Mouse (Mus musculus) MEL (cell line): ENCODE results near the gene Tanc1. TPM values are rescaled to one million over a fixed set of nuclear protein-coding genes. Genes with fewer than 3 reads are reported as not detected.

Experiments
- DNase-seq: peaks from one replicate; pipeline ENCODE4 v3.0.0; 2011; ENCODE audit warnings: low read depth, low spot score
- H3K27ac ChIP-seq: 2 replicates; pipeline ENCODE4 v1.5.1; 2012; ENCODE audit warnings: low read depth, mild to moderate bottlenecking, control low read depth, low read length, moderate library complexity; ENCODE audit not compliant: control insufficient read depth
- H3K27me3 ChIP-seq, 2 experiments: fragments of 150-350 bp in 1 of 2; sonication (generic) in 1 of 2; 2 replicates each; pipeline ENCODE4 v1.6.1; 2012; ENCODE audit warnings: low read length in 2 of 2, mild to moderate bottlenecking in 2 of 2, improper control_type of control experiment in 1 of 2, moderate library complexity in 1 of 2; ENCODE audit not compliant: insufficient read depth in 2 of 2, control insufficient read depth in 1 of 2
- H3K36me3 ChIP-seq, 2 experiments: 2 replicates each; pipeline ENCODE4 v1.6.1; 2012 to 2014; ENCODE audit warnings: low read length in 2 of 2, improper control_type of control experiment in 1 of 2, inconsistent platforms in 1 of 2, mild to moderate bottlenecking in 1 of 2; ENCODE audit not compliant: insufficient read depth in 2 of 2, control insufficient read depth in 1 of 2
- H3K4me1 ChIP-seq, 2 experiments: fragments of 150-350 bp in 1 of 2; sonication (generic) in 1 of 2; 2 replicates each; pipeline ENCODE4 v1.6.1; 2012; ENCODE audit warnings: low read length in 2 of 2, improper control_type of control experiment in 1 of 2, mild to moderate bottlenecking in 1 of 2; ENCODE audit not compliant: insufficient read depth in 2 of 2, control insufficient read depth in 1 of 2
- H3K4me3 ChIP-seq, 2 experiments: fragments of 150-350 bp in 1 of 2; sonication (generic) in 1 of 2; 2 replicates each; pipeline ENCODE4 v1.5.1; 2012; ENCODE audit warnings: low read depth in 2 of 2, low read length in 2 of 2, mild to moderate bottlenecking in 2 of 2, moderate library complexity in 2 of 2, control low read depth in 1 of 2, improper control_type of control experiment in 1 of 2; ENCODE audit not compliant: control insufficient read depth in 1 of 2, insufficient read depth in 1 of 2
- H3K79me2 ChIP-seq: 2 replicates; pipeline ENCODE4 v1.6.1; 2012; ENCODE audit warnings: mild to moderate bottlenecking, low read length, moderate library complexity; ENCODE audit not compliant: control insufficient read depth, poor library complexity, insufficient read depth
- H3K9ac ChIP-seq: 2 replicates; pipeline ENCODE4 v1.6.1; 2012; ENCODE audit warnings: low read depth, mild to moderate bottlenecking, control low read depth, low read length, moderate library complexity; ENCODE audit not compliant: control insufficient read depth, poor library complexity, severe bottlenecking
- H3K9me3 ChIP-seq: fragments of 150-350 bp; sonication (generic); replicated peaks from 2 replicates; pipeline ENCODE4 v1.6.1; 2012; ENCODE audit warnings: mild to moderate bottlenecking, low read length, improper control_type of control experiment, moderate library complexity; ENCODE audit not compliant: insufficient read depth
- BHLHE40 ChIP-seq: IDR thresholded peaks from 2 replicates; pipeline ENCODE4 v1.6.1; 2012; ENCODE audit warnings: low read depth, mild to moderate bottlenecking, inconsistent platforms, low read length, improper control_type of control experiment, borderline replicate concordance
- CHD1 ChIP-seq: IDR thresholded peaks from 2 replicates; pipeline ENCODE4 v1.6.1; 2012; ENCODE audit warnings: low read depth, mild to moderate bottlenecking, inconsistent platforms, low read length, improper control_type of control experiment
- CHD2 ChIP-seq: IDR thresholded peaks from 2 replicates; pipeline ENCODE4 v1.6.1; 2011; ENCODE audit warnings: low read length, improper control_type of control experiment
- E2F4 ChIP-seq: IDR thresholded peaks from 2 replicates; pipeline ENCODE4 v1.6.1; 2011; ENCODE audit warnings: low read depth, low read length, improper control_type of control experiment, borderline replicate concordance
- EP300 ChIP-seq, 2 experiments: IDR thresholded peaks; 2 replicates each; pipeline ENCODE4 v1.6.1; 2011; ENCODE audit warnings: improper control_type of control experiment in 2 of 2, low read length in 2 of 2, low read depth in 1 of 2, mild to moderate bottlenecking in 1 of 2
- ETS1 ChIP-seq: IDR thresholded peaks from 2 replicates; pipeline ENCODE4 v1.6.1; 2012; ENCODE audit warnings: low read depth, mild to moderate bottlenecking, inconsistent platforms, low read length, improper control_type of control experiment, moderate library complexity
- GABPA ChIP-seq: IDR thresholded peaks from 2 replicates; pipeline ENCODE4 v1.6.1; 2012; ENCODE audit warnings: low read depth, mild to moderate bottlenecking, inconsistent platforms, low read length, improper control_type of control experiment, moderate library complexity
- GATA1 ChIP-seq: IDR thresholded peaks from 2 replicates; pipeline ENCODE4 v1.6.1; 2011; ENCODE audit warnings: low read depth, low read length, improper control_type of control experiment
- MAFK ChIP-seq: IDR thresholded peaks from 2 replicates; pipeline ENCODE4 v1.6.1; 2011; ENCODE audit warnings: low read depth, mild to moderate bottlenecking, low read length, improper control_type of control experiment, borderline replicate concordance
- MAZ ChIP-seq: IDR thresholded peaks from 2 replicates; pipeline ENCODE4 v1.6.1; 2012; ENCODE audit warnings: low read depth, mild to moderate bottlenecking, inconsistent platforms, low read length, improper control_type of control experiment
- MXI1 ChIP-seq: IDR thresholded peaks from 2 replicates; pipeline ENCODE4 v1.6.1; 2011; ENCODE audit warnings: mild to moderate bottlenecking, low read depth, low read length, improper control_type of control experiment
- NELFE ChIP-seq: IDR thresholded peaks from 2 replicates; pipeline ENCODE4 v1.6.1; 2011; ENCODE audit warnings: low read depth, low read length, improper control_type of control experiment
- POLR2A ChIP-seq, 2 experiments: IDR thresholded peaks; 2 replicates each; pipeline ENCODE4 v1.6.1; 2011 to 2012; ENCODE audit warnings: low read length in 2 of 2, mild to moderate bottlenecking in 2 of 2, control low read depth in 1 of 2, improper control_type of control experiment in 1 of 2, low read depth in 1 of 2, moderate library complexity in 1 of 2; ENCODE audit not compliant: control insufficient read depth in 1 of 2, insufficient read depth in 1 of 2, poor library complexity in 1 of 2
- POLR2AphosphoS5 ChIP-seq: IDR thresholded peaks from 2 replicates; pipeline ENCODE4 v1.6.1; 2012; ENCODE audit warnings: low read depth, borderline replicate concordance, mild to moderate bottlenecking, inconsistent platforms, low read length, moderate library complexity, mixed read lengths
- RAD21 ChIP-seq: IDR thresholded peaks from 2 replicates; pipeline ENCODE4 v1.6.1; 2011; ENCODE audit warnings: mild to moderate bottlenecking, low read depth, low read length, improper control_type of control experiment
- RCOR1 ChIP-seq: IDR thresholded peaks from 2 replicates; pipeline ENCODE4 v1.6.1; 2012; ENCODE audit warnings: low read depth, mild to moderate bottlenecking, inconsistent platforms, low read length, improper control_type of control experiment
- SMC3 ChIP-seq: IDR thresholded peaks from 2 replicates; pipeline ENCODE4 v1.6.1; 2011; ENCODE audit warnings: low read depth, low read length, improper control_type of control experiment
- TCF12 ChIP-seq: IDR thresholded peaks from 2 replicates; pipeline ENCODE4 v1.6.1; 2014; ENCODE audit warnings: low read depth, mild to moderate bottlenecking, inconsistent platforms, low read length, improper control_type of control experiment, moderate library complexity
- USF2 ChIP-seq, 2 experiments: IDR thresholded peaks; 2 replicates each; pipeline ENCODE4 v1.6.1; 2011 to 2012; ENCODE audit warnings: improper control_type of control experiment in 2 of 2, low read length in 2 of 2, borderline replicate concordance in 1 of 2, inconsistent platforms in 1 of 2, low read depth in 1 of 2, mild to moderate bottlenecking in 1 of 2; ENCODE audit not compliant: insufficient read depth in 1 of 2
- ZMIZ1 ChIP-seq: IDR thresholded peaks from 2 replicates; pipeline ENCODE4 v1.6.1; 2012; ENCODE audit warnings: low read depth, mild to moderate bottlenecking, inconsistent platforms, low read length, improper control_type of control experiment, moderate library complexity
- ZNF384 ChIP-seq: IDR thresholded peaks from 2 replicates; pipeline ENCODE4 v1.6.1; 2012; ENCODE audit warnings: low read depth, mild to moderate bottlenecking, inconsistent platforms, low read length, improper control_type of control experiment
- polyA plus RNA-seq, 2 experiments: library from polyadenylated mRNA; stranded (reverse) in 1 of 2; unstranded in 1 of 2; fragments of >175 nt in 1 of 2; fragments of >200 nt in 1 of 2; gene quantifications; 2 replicates each; pipeline versions ENCODE4 v1.2.1 to v1.2.4; 2012; ENCODE audit warnings: low replicate concordance in 2 of 2, low read depth in 1 of 2; ENCODE audit not compliant: insufficient read length in 2 of 2, insufficient read depth in 1 of 2, missing spikeins in 1 of 2
- total RNA-seq: library from RNA; depleted of rRNA; stranded (reverse); fragments of 300-350 nt; gene quantifications from 2 replicates; pipeline ENCODE4 v1.2.3, GENCODE M21; 2012

Gene Tanc1
- total and polyA plus RNA-seq, 3 experiments: 0.54 to 0.78 TPM; not detected in 1

DNA sequence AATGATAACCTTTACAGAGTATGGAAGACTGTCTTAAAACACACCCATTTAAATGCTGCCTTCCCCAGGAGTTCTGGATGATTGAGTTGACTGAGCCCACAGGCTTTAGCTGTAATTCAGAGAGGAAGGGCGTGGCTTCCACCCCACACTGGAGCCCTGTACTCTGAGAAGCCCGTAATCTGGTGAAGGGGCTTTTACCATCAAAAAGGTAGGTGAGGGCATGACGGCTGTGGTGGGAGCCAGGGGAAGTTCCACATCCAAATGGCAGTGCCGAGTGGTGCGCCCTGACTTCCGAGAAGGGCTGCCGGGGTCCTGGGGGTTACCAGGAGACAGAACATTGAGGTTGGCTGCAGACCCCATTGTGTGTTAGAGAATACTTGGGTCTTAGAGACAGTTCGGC, 59.8 kb downstream of the Tanc1 start:
- Histone ChIP-seq H3K36me3 (no peaks in the 10 kb centered on the region), H3K79me2 (no peaks in the 10 kb centered on the region), H3K9ac (no peak overlapping the region), H3K9me3 (no peaks in the 10 kb centered on the region), H3K27ac (no peak overlapping the region), H3K4me1 (no peaks in the 10 kb centered on the region), H3K4me3 (no peak overlapping the region), H3K27me3 (no peaks in the 10 kb centered on the region)
- DNase-seq: no peak
- TF ChIP-seq ETS1 (no peak), ZMIZ1 (no peak), ZNF384 (no peak), E2F4 (no peak), POLR2A (IDR thresholded peaks at IDR 0.05; ENCODE audit: control insufficient read depth in 1 of 2, insufficient read depth in 1 of 2, low read depth in 1 of 2, low read length in 2 of 2, poor library complexity in 1 of 2) (no peak), RAD21 (no peak), SMC3 (no peak), CHD2 (no peak), USF2 (IDR thresholded peaks at IDR 0.05; ENCODE audit: borderline replicate concordance in 1 of 2, insufficient read depth in 1 of 2, low read depth in 1 of 2, low read length in 2 of 2) (no peak), MAZ (no peak), RCOR1 (no peak), CHD1 (no peak), EP300 (IDR thresholded peaks at IDR 0.05; ENCODE audit: low read depth in 1 of 2, low read length in 2 of 2) (no peak), GABPA (no peak), MXI1 (no peak), TCF12 (no peak), GATA1 (no peak), MAFK (no peak), POLR2AphosphoS5 (no peak)

DNA sequence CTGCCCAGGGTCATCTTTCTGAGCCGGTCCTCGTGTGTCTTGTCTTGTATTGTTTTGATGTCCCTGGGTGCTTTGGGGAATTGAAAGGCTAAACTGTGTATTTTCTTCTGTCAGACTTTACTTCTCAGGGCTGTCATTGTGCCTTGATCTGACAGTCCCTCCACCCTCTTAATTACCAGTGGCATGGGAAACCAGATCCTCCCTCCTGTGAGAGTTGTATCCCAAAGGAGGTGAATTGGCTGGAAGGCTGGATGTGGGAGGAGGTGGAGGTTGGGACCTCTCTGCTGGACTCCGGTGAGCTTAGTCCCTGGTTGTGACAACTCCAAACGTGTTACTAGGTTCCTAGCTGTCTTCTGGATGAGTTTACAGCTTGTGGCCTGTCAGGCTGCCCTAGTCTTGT, 60.2 kb downstream of the Tanc1 start:
- Histone ChIP-seq H3K4me1 (no peaks in the 10 kb centered on the region), H3K4me3 (no peak overlapping the region), H3K79me2 (no peaks in the 10 kb centered on the region), H3K9ac (no peak overlapping the region), H3K9me3 (no peaks in the 10 kb centered on the region), H3K27me3 (no peaks in the 10 kb centered on the region), H3K36me3 (no peaks in the 10 kb centered on the region), H3K27ac (no peak overlapping the region)
- DNase-seq: no peak
- TF ChIP-seq BHLHE40 (no peak), NELFE (no peak), GATA1 (no peak)
